Mouse (Mus musculus) heart, postnatal 36 days (tissue): ENCODE measurements around the gene Dnah8. TPM values are rescaled to one million over a fixed set of nuclear protein-coding genes. Genes with fewer than 3 reads are reported as not detected.

ENCODE experiments used
- DNase-seq, 2 experiments: peaks; one replicate each; pipeline ENCODE4 v3.0.0; 2021 to 2022
- intact Hi-C: fragments of 180-260 bp; cut with DNase I; formaldehyde crosslinking; loops from one replicate; pipeline ENCODE4 v1.15.1; 2025
- total RNA-seq, 2 experiments: library from RNA; stranded (reverse); gene quantifications; 2 replicates each; pipeline ENCODE4 v1.2.3; 2021

Dnah8 gene
- total RNA-seq, 2 experiments from 2014 or later, result 1.2 TPM

- intact Hi-C loops, result no loop called here
- no peak for DNase-seq
These were observed 235.9 kb downstream of the Dnah8 start for GRCm38 (mm10) chr17:30859989-30860585.

GRCm38 (mm10) chr17:30860606-30861005 is 236.5 kb downstream of the Dnah8 start:
- intact Hi-C loops, result no loop called here

GRCm38 (mm10) chr17:30866281-30866680 is 242.1 kb downstream of the Dnah8 start:
- intact Hi-C loops, result loop anchor here (5.0 kb wide), 1 partner anchor 494 kb away; no protein-coding TSS in a partner anchor
- no peak for DNase-seq

More at GRCm38 (mm10) chr17:30860606-30861005, 236.5 kb downstream of the Dnah8 start:
- no peak for DNase-seq

- DNase-seq, result no peak
- intact Hi-C loops, result loop anchor here (5.0 kb wide), 1 partner anchor 495 kb away; no protein-coding TSS in a partner anchor
These were observed 242.8 kb downstream of the Dnah8 start for GRCm38 (mm10) chr17:30866966-30867365.

GRCm38 (mm10) chr17:30871040-30871439 is 246.9 kb downstream of the Dnah8 start:
- no peak for DNase-seq
- intact Hi-C loops, result no loop called here

GRCm38 (mm10) chr17:30874276-30874675 is 250.1 kb downstream of the Dnah8 start:
- DNase-seq, result no peak
- intact Hi-C loops, result no loop called here

GRCm38 (mm10) chr17:30877456-30877855 is 253.3 kb downstream of the Dnah8 start:
- intact Hi-C loops, result loop anchor here (5.0 kb wide), 1 partner anchor 490 kb away; no protein-coding TSS in a partner anchor
- no peak for DNase-seq

GRCm38 (mm10) chr17:30878626-30879025 is 254.5 kb downstream of the Dnah8 start:
- no peak for DNase-seq
- intact Hi-C loops, result loop anchor here (5.0 kb wide), 1 partner anchor 491 kb away; no protein-coding TSS in a partner anchor

GRCm38 (mm10) chr17:30880391-30880790 is 256.2 kb downstream of the Dnah8 start:
- intact Hi-C loops, result no loop called here
- no peak for DNase-seq

- intact Hi-C loops, result no loop called here
- DNase-seq, result no peak
These were observed 256.8 kb downstream of the Dnah8 start for GRCm38 (mm10) chr17:30881001-30881400.

GRCm38 (mm10) chr17:30882206-30882605 is 258.1 kb downstream of the Dnah8 start:
- intact Hi-C loops, result loop anchor here (2.0 kb wide), 1 partner anchor 509 kb away; no protein-coding TSS in a partner anchor
- no peak for DNase-seq

GRCm38 (mm10) chr17:30883534-30883933 is 259.4 kb downstream of the Dnah8 start:
- intact Hi-C loops, result loop anchor here (2.0 kb wide), 1 partner anchor 511 kb away; no protein-coding TSS in a partner anchor
- no peak for DNase-seq

GRCm38 (mm10) chr17:30892086-30892485 is 267.9 kb downstream of the Dnah8 start:
- no peak for DNase-seq
- intact Hi-C loops, result no loop called here

- intact Hi-C loops, result no loop called here
- DNase-seq, result no peak
These were observed 268.6 kb downstream of the Dnah8 start for GRCm38 (mm10) chr17:30892730-30893129.

- DNase-seq, result no peak
- intact Hi-C loops, result no loop called here
These were observed 272.9 kb downstream of the Dnah8 start for GRCm38 (mm10) chr17:30897075-30897474.

GRCm38 (mm10) chr17:30901627-30902026 is 277.5 kb downstream of the Dnah8 start, which contains the start of gene Glp1r:
Glp1r (plus strand) TSS chr17:30901817.
- intact Hi-C loops, result no loop called here
- DNase-seq, result no peak

- DNase-seq, result no peak
- intact Hi-C loops, result no loop called here
These were observed 279.9 kb downstream of the Dnah8 start for GRCm38 (mm10) chr17:30904096-30904495.

GRCm38 (mm10) chr17:30907577-30907976 is 283.4 kb downstream of the Dnah8 start:
- no peak for DNase-seq
- intact Hi-C loops, result no loop called here

- no peak for DNase-seq
- intact Hi-C loops, result no loop called here
These were observed 286.9 kb downstream of the Dnah8 start for GRCm38 (mm10) chr17:30910866-30911731.

- DNase-seq, result no peak
- intact Hi-C loops, result no loop called here
These were observed 287.6 kb downstream of the Dnah8 start for GRCm38 (mm10) chr17:30911732-30912088.

GRCm38 (mm10) chr17:30912536-30912935 is 288.4 kb downstream of the Dnah8 start:
- intact Hi-C loops, result no loop called here
- no peak for DNase-seq

- intact Hi-C loops, result no loop called here
- no peak for DNase-seq
These were observed 290.1 kb downstream of the Dnah8 start for GRCm38 (mm10) chr17:30914264-30914663.
